Mouse (Mus musculus): ENCODE measurements around the gene Calr. TPM values are rescaled to one million over a fixed set of nuclear protein-coding genes. Genes with fewer than 3 reads are reported as not detected.
A peak's percentile ranks its signal among the peaks of the same experiment; 100 is the strongest.

The Calr gene
- total RNA-seq, 2 experiments from 2014 or later, result 528 to 548 TPM

GRCm38 (mm10) chr8:84822723-84823122 is 24.0 kb downstream of the Calr start, which contains the start of gene Dand5:
Dand5 (minus strand) TSS chr8:84822823.
- no peak for DNase-seq
- intact Hi-C loops (cut with DNase I), result no loop called here

GRCm38 (mm10) chr8:84816117-84816516 is 30.6 kb downstream of the Calr start:
- intact Hi-C loops (cut with DNase I), result no loop called here
- no peak for DNase-seq

GRCm38 (mm10) chr8:84815547-84815946 is 31.2 kb downstream of the Calr start:
- intact Hi-C loops (cut with DNase I), result loop anchor here (2.0 kb wide), 1 partner anchor 117 kb away; no protein-coding TSS in a partner anchor
- DNase-seq, result peak; percentile 93

- intact Hi-C loops (cut with DNase I), result loop anchor here (2.0 kb wide), 1 partner anchor 116 kb away; no protein-coding TSS in a partner anchor
- peak; percentile 92 for DNase-seq
Measured at GRCm38 (mm10) chr8:84814555-84815441, 31.9 kb downstream of the Calr start.

- DNase-seq, result no peak
- intact Hi-C loops (cut with DNase I), result loop anchor here (2.0 kb wide), 1 partner anchor 115 kb away; no protein-coding TSS in a partner anchor
Measured at GRCm38 (mm10) chr8:84814240-84814554, 32.5 kb downstream of the Calr start.

GRCm38 (mm10) chr8:84813830-84814229 is 32.9 kb downstream of the Calr start:
- intact Hi-C loops (cut with DNase I), result loop anchor here (2.0 kb wide), 1 partner anchor 115 kb away; no protein-coding TSS in a partner anchor
- DNase-seq, result no peak

GRCm38 (mm10) chr8:84813059-84813458 is 33.7 kb downstream of the Calr start:
- DNase-seq, result peak; percentile 89

GRCm38 (mm10) chr8:84811303-84811702 is 35.4 kb downstream of the Calr start:
- no peak for DNase-seq
- intact Hi-C loops (cut with DNase I), result no loop called here

More at GRCm38 (mm10) chr8:84813059-84813458, 33.7 kb downstream of the Calr start:
- intact Hi-C loops (cut with DNase I), result no loop called here

- DNase-seq, result peak; percentile 98
- intact Hi-C loops (cut with DNase I), result no loop called here
Measured at GRCm38 (mm10) chr8:84810896-84811295, 35.8 kb downstream of the Calr start.

- intact Hi-C loops (cut with DNase I), result no loop called here
- no peak for DNase-seq
Measured at GRCm38 (mm10) chr8:84809941-84810280, 36.8 kb downstream of the Calr start.

GRCm38 (mm10) chr8:84809109-84809940 is 37.4 kb downstream of the Calr start:
- intact Hi-C loops (cut with DNase I), result no loop called here
- no peak for DNase-seq

GRCm38 (mm10) chr8:84806031-84806430 is 40.7 kb downstream of the Calr start:
- DNase-seq, result no peak
- intact Hi-C loops (cut with DNase I), result no loop called here

GRCm38 (mm10) chr8:84799999-84800831 is 46.5 kb downstream of the Calr start, which contains the start of gene Nfix:
Nfix (minus strand) TSS chr8:84800344.
- intact Hi-C loops (cut with DNase I), result no loop called here
- peak; percentile 70 for DNase-seq

GRCm38 (mm10) chr8:84799136-84799931 is 47.4 kb downstream of the Calr start:
- intact Hi-C loops (cut with DNase I), result no loop called here
- peak; percentile 85 for DNase-seq

GRCm38 (mm10) chr8:84798446-84799135 is 48.1 kb downstream of the Calr start:
- intact Hi-C loops (cut with DNase I), result no loop called here
- no peak for DNase-seq

GRCm38 (mm10) chr8:84797971-84798370 is 48.8 kb downstream of the Calr start:
- DNase-seq, result peak; percentile 84
- intact Hi-C loops (cut with DNase I), result no loop called here

GRCm38 (mm10) chr8:84797256-84797797 is 49.4 kb downstream of the Calr start:
- intact Hi-C loops (cut with DNase I), result no loop called here
- DNase-seq, result no peak

GRCm38 (mm10) chr8:84794486-84794885 is 52.2 kb downstream of the Calr start:
- DNase-seq, result peak; percentile 81
- intact Hi-C loops (cut with DNase I), result no loop called here

All from left cerebral cortex, postnatal 4 days (tissue).